Mouse (Mus musculus) bone marrow macrophage, adult 2 months (primary cell): ENCODE data around the gene Ddx41. TPM values are rescaled to one million over a fixed set of nuclear protein-coding genes. Genes with fewer than 3 reads are reported as not detected.

Experiments
- H3K27ac ChIP-seq: 2 replicates; pipeline ENCODE4 v1.5.1; 2012; ENCODE audit warnings: low read depth, low read length; ENCODE audit not compliant: insufficient read depth
- H3K4me1 ChIP-seq: 2 replicates; pipeline ENCODE4 v1.6.1; 2012; ENCODE audit warnings: low read length; ENCODE audit not compliant: control insufficient read depth, insufficient read depth
- H3K4me3 ChIP-seq: 2 replicates; pipeline ENCODE4 v1.5.1; 2012; ENCODE audit warnings: mild to moderate bottlenecking, low read length, moderate library complexity; ENCODE audit not compliant: insufficient read depth
- CTCF ChIP-seq: IDR thresholded peaks from 2 replicates; pipeline ENCODE4 v1.5.1; 2012; ENCODE audit warnings: low read depth, mild to moderate bottlenecking, low read length, moderate library complexity
- POLR2A ChIP-seq: IDR thresholded peaks from 2 replicates; pipeline ENCODE4 v1.6.1; 2012; ENCODE audit warnings: mild to moderate bottlenecking, low read depth, low read length, borderline replicate concordance
- polyA plus RNA-seq: library from polyadenylated mRNA; stranded (reverse); fragments of >200 nt; gene quantifications from 2 replicates; pipeline ENCODE4 v1.2.4, GENCODE M21; 2012; ENCODE audit not compliant: missing spikeins, insufficient read depth, insufficient read length

The Ddx41 gene
- polyA plus RNA-seq, 1 experiment: 39.1 TPM

DNA sequence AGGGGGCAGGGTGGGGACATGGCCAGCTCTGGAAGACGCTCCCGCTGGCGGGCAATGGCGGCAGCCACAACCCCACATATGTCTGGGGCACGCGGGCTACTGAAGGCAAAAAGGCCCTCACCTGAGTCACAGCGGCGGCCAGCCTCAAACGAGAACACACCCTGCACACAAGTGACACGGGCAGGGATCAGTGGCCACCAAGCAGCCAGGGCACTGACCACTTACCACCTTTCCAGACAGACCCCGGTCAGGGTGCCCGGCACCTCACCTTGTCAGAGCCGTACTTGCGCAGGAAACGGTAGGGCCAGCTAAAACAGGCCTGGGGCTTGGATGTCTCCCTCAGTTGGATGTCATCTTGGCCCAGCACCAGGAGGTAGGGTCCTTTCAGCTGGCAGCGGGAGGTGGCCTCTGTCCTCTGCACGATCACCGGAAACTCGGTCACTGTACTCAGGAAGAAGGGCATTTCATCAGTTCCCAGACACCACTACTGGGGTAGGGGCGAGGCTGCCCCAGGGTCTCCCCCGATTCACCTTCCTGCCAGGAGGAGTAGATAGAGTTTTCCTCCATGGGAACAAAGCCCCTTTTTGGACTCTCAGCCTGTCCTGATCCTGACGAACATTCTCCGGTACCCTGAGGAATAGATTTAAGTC, 12.4 kb downstream of the Ddx41 start:
- TF ChIP-seq CTCF (no peak), POLR2A (no peak)
- no peak overlapping the region for H3K4me3 ChIP-seq
- peaks cover 30% of the 10 kb centered on the region for H3K4me1 ChIP-seq
- no peak overlapping the region for H3K27ac ChIP-seq

DNA sequence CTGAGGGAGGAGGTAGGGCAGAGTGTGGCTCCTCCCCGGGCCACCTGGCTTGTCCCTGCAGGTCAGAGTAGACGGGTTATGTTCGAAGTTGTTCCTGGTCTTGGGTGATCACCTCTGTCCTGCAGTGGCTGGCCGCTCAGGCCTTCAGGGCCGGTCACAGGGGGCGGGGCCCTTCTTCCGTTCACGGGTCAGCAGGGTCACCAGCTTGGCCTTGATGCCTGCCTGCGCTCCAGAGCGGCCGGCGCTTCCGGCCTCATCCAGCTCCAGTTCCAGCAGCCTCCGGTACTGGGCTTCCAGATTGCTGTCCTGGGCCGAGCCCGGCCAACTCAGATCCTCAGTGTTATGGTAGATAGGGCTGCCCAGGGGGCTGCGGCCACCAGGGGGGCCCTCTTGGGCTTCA, 13.2 kb downstream of the Ddx41 start:
- Histone ChIP-seq H3K27ac (no peak overlapping the region), H3K4me3 (no peak overlapping the region), H3K4me1 (peaks cover 25% of the 10 kb centered on the region)
- TF ChIP-seq CTCF (no peak), POLR2A (no peak)

- peaks cover 25% of the 10 kb centered on the region for H3K4me1 ChIP-seq
- no peak overlapping the region for H3K27ac ChIP-seq
- H3K4me3 ChIP-seq: no peak overlapping the region
- no peak for TF ChIP-seq POLR2A
- TF ChIP-seq CTCF: no peak
Measured at GRCm38 (mm10) chr13:55522730-55523129, 13.7 kb downstream of the Ddx41 start.

- Histone ChIP-seq H3K4me1 (peaks cover 10% of the 10 kb centered on the region), H3K4me3 (no peak overlapping the region), H3K27ac (no peak overlapping the region)
- no peak for TF ChIP-seq CTCF
Measured at GRCm38 (mm10) chr13:55519606-55520005, 16.9 kb downstream of the Ddx41 start.

DNA sequence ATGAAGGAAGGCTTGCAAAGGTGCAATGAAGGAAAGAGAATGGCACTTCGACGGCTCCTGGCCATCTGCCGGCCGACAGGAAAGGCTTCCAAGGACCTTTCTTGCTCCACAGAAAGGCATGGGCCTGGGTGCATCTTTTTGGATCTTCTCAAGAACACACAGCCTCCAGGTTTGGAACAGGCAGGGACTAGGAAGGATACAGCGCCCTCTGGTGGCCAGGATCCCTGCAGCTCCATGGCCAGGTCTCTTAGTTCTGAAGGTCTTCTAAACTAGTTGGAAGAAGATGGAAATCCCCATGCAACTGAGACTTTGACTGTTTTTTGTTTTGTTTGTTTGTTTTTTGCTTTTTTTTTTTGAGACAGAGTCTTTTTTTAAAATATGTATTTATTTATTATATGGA, 19.5 kb downstream of the Ddx41 start:
- Histone ChIP-seq H3K4me3 (no peak overlapping the region), H3K4me1 (peaks cover 16% of the 10 kb centered on the region), H3K27ac (no peak overlapping the region)
- no peak for TF ChIP-seq POLR2A
- TF ChIP-seq CTCF: peak; percentile 98

DNA sequence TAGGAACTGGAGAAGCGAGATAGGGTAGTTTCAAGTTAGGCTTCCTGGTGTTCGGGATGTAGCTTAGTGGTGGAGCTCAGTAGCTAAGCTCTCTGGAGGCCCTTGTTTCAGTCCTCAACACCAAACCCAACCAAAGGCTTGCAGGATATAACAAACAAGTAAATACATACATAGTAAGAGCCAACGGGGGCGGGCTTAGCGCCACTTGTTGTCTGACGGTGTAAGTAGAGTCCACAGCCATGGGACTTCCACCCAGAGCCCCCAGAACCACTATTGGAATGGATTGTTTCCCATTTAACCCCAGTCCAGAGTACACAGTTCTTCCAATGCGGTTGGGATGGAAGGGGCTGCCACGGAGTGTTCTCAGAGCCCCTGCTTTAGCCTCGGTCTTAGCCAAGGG, 22.6 kb downstream of the Ddx41 start:
- TF ChIP-seq CTCF (no peak), POLR2A (no peak)
- Histone ChIP-seq H3K4me3 (no peak overlapping the region), H3K27ac (no peak overlapping the region), H3K4me1 (peaks cover 27% of the 10 kb centered on the region)

DNA sequence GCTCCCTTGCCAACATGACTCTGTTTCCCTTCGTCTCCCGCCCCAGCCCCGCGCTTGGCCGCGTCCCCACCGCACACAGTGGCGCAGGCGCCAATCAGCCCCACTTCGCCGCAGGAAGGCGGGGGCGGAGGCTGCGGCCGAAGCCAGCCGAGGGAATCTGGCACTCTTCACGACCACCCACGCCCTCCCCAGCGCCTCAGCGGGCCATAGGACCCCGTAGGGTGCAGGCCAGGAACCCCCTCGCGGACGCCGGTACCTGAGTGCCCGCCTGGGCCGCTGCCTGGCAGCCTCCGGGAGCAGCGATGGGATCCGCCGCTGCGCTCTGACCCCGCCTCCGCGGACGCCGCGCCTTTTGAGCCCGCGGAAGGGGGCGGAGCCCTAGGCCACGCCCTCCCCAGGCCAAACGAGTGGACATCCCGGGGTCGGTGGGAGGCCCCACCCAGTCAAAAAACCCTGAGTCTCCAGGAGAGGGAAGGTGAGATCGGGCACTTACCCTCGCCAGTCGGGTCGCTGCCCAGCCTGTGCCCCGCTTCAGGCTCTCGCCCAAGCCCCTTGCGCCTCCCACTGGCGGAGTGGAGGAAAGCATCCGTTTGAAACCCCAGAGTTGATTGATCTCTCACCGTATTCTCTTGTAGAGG, 23.2 kb downstream of the Ddx41 start, which contains the start of gene Pdlim7:
Gene Pdlim7 (minus strand): TSS at position 566 of the 638 bp plus-strand sequence.
- TF ChIP-seq CTCF (peak; percentile 96), POLR2A (0 out of 2 replicates have a peak, but pooled peaks have one; percentile 72)
- Histone ChIP-seq H3K4me3 (peak within 1 kb of the TSS; percentile 82), H3K4me1 (peaks cover 27% of the 10 kb centered on the region), H3K27ac (no peak within 1 kb of the TSS)

DNA sequence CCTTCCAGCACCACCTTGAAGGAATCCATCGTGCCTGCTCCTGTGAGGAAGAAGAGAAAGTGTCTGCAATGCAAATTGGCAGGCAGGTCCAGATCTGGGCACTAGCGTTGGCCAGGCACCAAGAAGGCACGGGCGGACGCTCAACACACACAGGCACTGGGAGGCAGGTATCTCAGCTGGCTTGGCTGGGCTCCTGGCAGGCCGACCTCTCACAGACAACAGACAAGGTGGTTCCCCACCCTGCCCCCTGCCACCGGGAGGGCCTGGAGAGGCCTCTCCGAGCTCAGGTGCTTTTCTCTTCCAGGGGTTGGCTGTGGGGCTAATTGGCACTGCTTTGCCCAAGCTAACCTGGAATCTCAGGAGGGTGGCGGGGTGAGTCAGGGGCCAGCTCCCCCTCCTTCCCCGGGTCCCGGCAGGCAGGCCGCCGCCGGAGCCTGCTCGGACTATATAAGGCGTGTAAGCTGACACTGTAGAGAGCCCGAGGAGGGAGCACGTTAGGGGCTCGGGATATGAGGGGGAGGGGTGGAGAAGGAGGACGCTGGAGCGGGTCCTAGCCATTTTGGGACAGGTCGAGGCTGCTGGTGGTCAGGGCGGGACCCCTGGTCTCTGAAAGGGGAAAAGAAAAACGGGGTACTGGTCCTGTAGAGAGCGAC, 24.0 kb downstream of the Ddx41 start:
- TF ChIP-seq POLR2A: no peak
- no peak for TF ChIP-seq CTCF
- peak overlapping the region; percentile 82 for H3K4me3 ChIP-seq
- peaks cover 27% of the 10 kb centered on the region for H3K4me1 ChIP-seq
- H3K27ac ChIP-seq: no peak overlapping the region

- Histone ChIP-seq H3K27ac (no peak overlapping the region), H3K4me1 (peaks cover 27% of the 10 kb centered on the region), H3K4me3 (no peak overlapping the region)
- TF ChIP-seq POLR2A: no peak
- no peak for TF ChIP-seq CTCF
Measured at GRCm38 (mm10) chr13:55511492-55511861, 25.0 kb downstream of the Ddx41 start.

DNA sequence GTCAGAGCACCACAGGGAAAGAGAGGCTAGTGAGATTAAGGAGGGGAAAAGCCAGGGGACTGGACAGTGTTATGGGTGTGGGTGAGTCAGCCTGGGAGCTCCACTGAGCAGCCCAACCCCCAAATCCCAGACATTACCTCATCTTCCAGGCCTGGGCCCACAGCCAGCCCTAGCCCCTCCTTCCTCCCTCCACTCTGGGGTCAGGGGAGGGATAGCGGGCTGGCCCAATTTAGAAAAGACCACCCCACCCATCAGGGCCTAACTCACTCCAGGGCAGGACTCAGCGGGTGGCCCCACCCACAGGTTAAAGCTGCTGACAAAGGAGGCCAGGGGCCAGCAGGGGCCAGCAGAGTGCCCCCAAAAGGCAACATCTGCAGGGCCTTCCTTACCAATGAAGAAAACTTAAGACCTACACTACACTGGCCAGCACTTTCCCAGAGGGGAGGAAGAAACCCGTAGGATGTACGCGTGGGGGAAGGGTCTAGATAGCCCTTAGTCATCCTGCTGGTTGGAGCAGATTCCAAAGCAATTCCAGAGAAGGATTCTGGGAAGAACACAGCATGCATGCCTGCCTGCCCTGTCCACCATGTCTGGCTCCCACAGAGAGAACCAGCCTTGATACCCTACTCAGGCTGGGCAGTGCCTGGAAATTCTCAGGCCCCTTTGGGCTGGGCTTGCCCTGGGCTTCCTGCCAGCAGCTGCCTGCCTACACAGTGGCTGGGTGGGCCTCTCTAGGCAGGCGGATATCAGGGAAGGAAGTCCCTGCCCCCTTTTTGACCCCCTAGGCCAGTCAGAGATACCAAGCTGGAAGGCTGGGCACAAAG, 25.6 kb downstream of the Ddx41 start:
- Histone ChIP-seq H3K4me3 (no peak overlapping the region), H3K4me1 (peaks cover 27% of the 10 kb centered on the region), H3K27ac (no peak overlapping the region)
- TF ChIP-seq POLR2A (no peak), CTCF (no peak)
